Mouse (Mus musculus) small intestine, adult 2 months (tissue): Measurements from ENCODE around the gene Cpm.

Experiments
- CTCF ChIP-seq: fragments of 200-500 bp; IDR thresholded peaks from 2 replicates; pipeline ENCODE4 v1.5.1; 2012; ENCODE audit warnings: low read depth, mild to moderate bottlenecking, control low read depth, inconsistent platforms, low read length, moderate library complexity, mixed read lengths; ENCODE audit not compliant: insufficient replicate concordance, insufficient read length; ENCODE audit errors: extremely low read depth
- POLR2A ChIP-seq: fragments of 200-500 bp; IDR thresholded peaks from 2 replicates; pipeline ENCODE4 v1.6.1; 2012; ENCODE audit warnings: low read depth, mild to moderate bottlenecking, control low read depth, inconsistent platforms, low read length, moderate library complexity

DNA sequence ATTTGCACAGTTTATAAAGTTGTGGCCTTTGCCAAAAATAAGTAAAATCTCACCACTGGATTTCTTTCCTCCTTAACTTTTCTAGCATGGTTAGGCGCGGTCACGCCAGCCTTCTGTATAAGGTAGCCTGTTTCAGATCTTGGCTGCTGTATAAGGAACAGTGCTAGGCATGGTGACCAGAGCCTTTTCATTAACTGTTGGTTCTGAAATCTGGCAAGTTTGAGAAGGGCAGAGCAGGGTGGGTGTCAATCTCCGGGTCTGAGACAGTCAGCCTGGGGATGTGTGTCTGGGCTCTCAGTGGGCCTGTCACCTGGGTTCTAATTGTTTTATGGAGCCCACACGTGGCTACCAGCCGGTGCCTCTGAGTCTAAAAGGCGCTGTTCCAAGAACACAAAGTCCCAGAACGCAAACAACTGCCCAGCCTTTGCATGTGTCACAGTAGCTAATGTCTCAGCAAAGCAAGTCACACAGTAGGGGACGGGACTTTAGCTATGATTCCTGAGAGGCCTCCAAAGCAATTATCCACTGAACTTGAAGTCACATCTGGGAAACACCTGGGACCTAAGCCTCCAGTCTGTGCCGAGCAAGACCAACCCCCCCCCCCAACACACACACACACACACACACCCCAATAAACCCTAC lies 40.3 kb downstream of the Cpm start:
- TF ChIP-seq CTCF (no peak), POLR2A (no peak)
